ENCODE assay signal across 8 mouse cellular contexts in genomic region chr11:6267320-6268254, GRCm38 (mm10). TPM values are rescaled to one million over a fixed set of nuclear protein-coding genes. Genes with fewer than 3 reads are reported as not detected.
A peak's percentile ranks its signal among the peaks of the same experiment; 100 is the strongest.
DNase-seq lines count a peak whose midpoint lies in the region; ATAC-seq lines count a peak whose summit lies in the region.

Ddx56 (minus strand) TSS chr11:6267772.

- DNase-seq in MEL-GATA-1-ER (ENCODE audit: extremely low read depth, low read depth): peak; percentile 96
- peak; percentile 90 for DNase-seq in cerebellum, adult 8-10 months
- peak; percentile 94 for DNase-seq in forelimb bud, embryonic 11.5 days (ENCODE audit: low read depth, low spot score)
- peak; percentile 93 for DNase-seq in layer of hippocampus, adult 9-10 months (ENCODE audit: low spot score)
- peak; percentile 73 for DNase-seq in ovary, postnatal 10 days (ENCODE audit: low spot score)
- DNase-seq in thymus, postnatal 10 days (ENCODE audit: low spot score in 2 of 2): peak; percentile 85 to 90

- H3K4me1 ChIP-seq in lung, embryonic 16.5 days (replicated peaks; ENCODE audit: control insufficient read depth, insufficient read depth, low read length): peaks cover 10% of the 10 kb centered on the region

- no peaks in the 10 kb centered on the region for H3K9me3 ChIP-seq in lung, embryonic 16.5 days (ENCODE audit: control insufficient read depth, low read length)

- peak within 1 kb of the TSS; percentile 97 for H3K4me2 ChIP-seq in lung, embryonic 16.5 days (ENCODE audit: low read depth, low read length)

- 2% methylated on average over 50 of the region's 50 CpGs for WGBS in lung, embryonic 16.5 days

- peak within 1 kb of the TSS; percentile 92 for H3K27ac ChIP-seq in lung, embryonic 16.5 days (ENCODE audit: low read length)

- peak; percentile 98 to 99 for ATAC-seq in hematopoietic stem cell, adult 5-6 weeks (replicated peaks in 1 of 2; ENCODE audit: insufficient read depth in 1 of 2, low FRiP score in 2 of 2, low TSS enrichment in 1 of 2, low read depth in 1 of 2, poor library complexity in 2 of 2, severe bottlenecking in 2 of 2)
- peak; percentile 99 for ATAC-seq in lung, embryonic 16.5 days (ENCODE audit: low read depth)

- H3K36me3 ChIP-seq in lung, embryonic 16.5 days (ENCODE audit: control insufficient read depth, insufficient read depth, low read length): peaks cover 37% of the 10 kb centered on the region

- peak within 1 kb of the TSS; percentile 95 for H3K9ac ChIP-seq in lung, embryonic 16.5 days (ENCODE audit: low read length)

- H3K4me3 ChIP-seq in lung, embryonic 16.5 days (ENCODE audit: low read length): peak within 1 kb of the TSS; percentile 98

- H3K27me3 ChIP-seq in lung, embryonic 16.5 days (ENCODE audit: control insufficient read depth, insufficient read depth, low read depth, low read length): no peaks in the 10 kb centered on the region

RNA-seq across cellular contexts. Expression of gene Ddx56, which starts in this region (rescaled TPM):
- 38.0 and 54.7 TPM in 2 replicates for total RNA-seq in hematopoietic stem cell, adult 5-6 weeks (2017)
- 79.0 and 80.8 TPM in 2 replicates for polyA plus RNA-seq in lung, embryonic 16.5 days (2015; fragmentation: Nextera tagmentation; extraction: Ambion mirVana)

Comparison
In these comparisons a context has a peak if more than half of its experiments do, and no peak if none do; other contexts are left out.
1. Peak in every context shown above with its lines: DNase-seq, ATAC-seq, H3K4me3 ChIP-seq and H3K27ac ChIP-seq.